Mouse (Mus musculus): ENCODE results near the gene 4933428G20Rik. TPM values are rescaled to one million over a fixed set of nuclear protein-coding genes. Genes with fewer than 3 reads are reported as not detected.

Gene 4933428G20Rik
- total RNA-seq, 2 experiments from 2014 or later: 0.22 to 0.48 TPM

GRCm38 (mm10) chr11:97471276-97471675 is 28.9 kb downstream of the 4933428G20Rik start:
- intact Hi-C loops (cut with DNase I): no loop called here
- no peak for DNase-seq (ENCODE audit: low spot score in 2 of 2)

- intact Hi-C loops (cut with DNase I): loop anchor here (1.0 to 5.0 kb wide), 3 partner anchors 37 to 108 kb away; partner anchors contain the start of gene Socs7
Observed at GRCm38 (mm10) chr11:97469828-97470227, 30.3 kb downstream of the 4933428G20Rik start.

GRCm38 (mm10) chr11:97468639-97469287 is 31.4 kb downstream of the 4933428G20Rik start:
- DNase-seq (ENCODE audit: low spot score in 2 of 2): peak; percentile 75 to 78
- intact Hi-C loops (cut with DNase I): loop anchor here (1.0 to 5.0 kb wide), 3 partner anchors 36 to 106 kb away; partner anchors contain the start of gene Socs7

More at GRCm38 (mm10) chr11:97469828-97470227, 30.3 kb downstream of the 4933428G20Rik start:
- DNase-seq (ENCODE audit: low spot score in 2 of 2): no peak

GRCm38 (mm10) chr11:97466444-97467160 is 33.5 kb downstream of the 4933428G20Rik start:
- intact Hi-C loops (cut with DNase I): loop anchor here (5.0 kb wide), 1 partner anchor 104 kb away; the partner anchor contains the start of gene Socs7
- peak; percentile 31 to 42 for DNase-seq (ENCODE audit: low spot score in 2 of 2)

GRCm38 (mm10) chr11:97465957-97466356 is 34.2 kb downstream of the 4933428G20Rik start:
- intact Hi-C loops (cut with DNase I): loop anchor here (5.0 kb wide), 1 partner anchor 104 kb away; the partner anchor contains the start of gene Socs7

GRCm38 (mm10) chr11:97463991-97464390 is 36.1 kb downstream of the 4933428G20Rik start:
- intact Hi-C loops (cut with DNase I): no loop called here
- DNase-seq (ENCODE audit: low spot score in 2 of 2): no peak

More at GRCm38 (mm10) chr11:97465957-97466356, 34.2 kb downstream of the 4933428G20Rik start:
- no peak for DNase-seq (ENCODE audit: low spot score in 2 of 2)

GRCm38 (mm10) chr11:97463166-97463565 is 37.0 kb downstream of the 4933428G20Rik start:
- DNase-seq (ENCODE audit: low spot score in 2 of 2): no peak
- intact Hi-C loops (cut with DNase I): no loop called here

- no peak for DNase-seq (ENCODE audit: low spot score in 2 of 2)
- intact Hi-C loops (cut with DNase I): no loop called here
Observed at GRCm38 (mm10) chr11:97462538-97462937, 37.6 kb downstream of the 4933428G20Rik start.

GRCm38 (mm10) chr11:97461307-97461820 is 38.8 kb downstream of the 4933428G20Rik start:
- DNase-seq (ENCODE audit: low spot score in 2 of 2): no peak
- intact Hi-C loops (cut with DNase I): no loop called here

GRCm38 (mm10) chr11:97457120-97457519 is 43.0 kb downstream of the 4933428G20Rik start:
- intact Hi-C loops (cut with DNase I): no loop called here
- DNase-seq (ENCODE audit: low spot score in 2 of 2): no peak

GRCm38 (mm10) chr11:97451625-97452024 is 48.5 kb downstream of the 4933428G20Rik start:
- DNase-seq (ENCODE audit: low spot score in 2 of 2): no peak
- intact Hi-C loops (cut with DNase I): no loop called here

GRCm38 (mm10) chr11:97450305-97450922 is 49.7 kb downstream of the 4933428G20Rik start:
- intact Hi-C loops (cut with DNase I): no loop called here
- peak; percentile 53 to 74 for DNase-seq (ENCODE audit: low spot score in 2 of 2)

- intact Hi-C loops (cut with DNase I): no loop called here
- DNase-seq (ENCODE audit: low spot score in 2 of 2): peak; percentile 73 to 84
Observed at GRCm38 (mm10) chr11:97449601-97450293, 50.4 kb downstream of the 4933428G20Rik start.

- no peak for DNase-seq (ENCODE audit: low spot score in 2 of 2)
- intact Hi-C loops (cut with DNase I): no loop called here
Observed at GRCm38 (mm10) chr11:97448611-97449394, 51.3 kb downstream of the 4933428G20Rik start.

- intact Hi-C loops (cut with DNase I): no loop called here
- DNase-seq (ENCODE audit: low spot score in 2 of 2): no peak
Observed at GRCm38 (mm10) chr11:97447979-97448378, 52.2 kb downstream of the 4933428G20Rik start.

GRCm38 (mm10) chr11:97445999-97446511 is 54.1 kb downstream of the 4933428G20Rik start:
- no peak for DNase-seq (ENCODE audit: low spot score in 2 of 2)
- intact Hi-C loops (cut with DNase I): no loop called here

GRCm38 (mm10) chr11:97445596-97445995 is 54.5 kb downstream of the 4933428G20Rik start:
- no peak for DNase-seq (ENCODE audit: low spot score in 2 of 2)
- intact Hi-C loops (cut with DNase I): no loop called here

- intact Hi-C loops (cut with DNase I): no loop called here
Observed at GRCm38 (mm10) chr11:97442891-97443675, 57.1 kb downstream of the 4933428G20Rik start.

More at GRCm38 (mm10) chr11:97442891-97443675, 57.1 kb downstream of the 4933428G20Rik start:
- no peak for DNase-seq (ENCODE audit: low spot score in 2 of 2)
